Mouse (Mus musculus): ENCODE measurements around the gene Zfp369. TPM values are rescaled to one million over a fixed set of nuclear protein-coding genes. Genes with fewer than 3 reads are reported as not detected.

Gene Zfp369
- polyA plus RNA-seq (2016; fragmentation: Nextera tagmentation; extraction: Ambion mirVana): 19.4 and 20.5 TPM in 2 replicates

DNA sequence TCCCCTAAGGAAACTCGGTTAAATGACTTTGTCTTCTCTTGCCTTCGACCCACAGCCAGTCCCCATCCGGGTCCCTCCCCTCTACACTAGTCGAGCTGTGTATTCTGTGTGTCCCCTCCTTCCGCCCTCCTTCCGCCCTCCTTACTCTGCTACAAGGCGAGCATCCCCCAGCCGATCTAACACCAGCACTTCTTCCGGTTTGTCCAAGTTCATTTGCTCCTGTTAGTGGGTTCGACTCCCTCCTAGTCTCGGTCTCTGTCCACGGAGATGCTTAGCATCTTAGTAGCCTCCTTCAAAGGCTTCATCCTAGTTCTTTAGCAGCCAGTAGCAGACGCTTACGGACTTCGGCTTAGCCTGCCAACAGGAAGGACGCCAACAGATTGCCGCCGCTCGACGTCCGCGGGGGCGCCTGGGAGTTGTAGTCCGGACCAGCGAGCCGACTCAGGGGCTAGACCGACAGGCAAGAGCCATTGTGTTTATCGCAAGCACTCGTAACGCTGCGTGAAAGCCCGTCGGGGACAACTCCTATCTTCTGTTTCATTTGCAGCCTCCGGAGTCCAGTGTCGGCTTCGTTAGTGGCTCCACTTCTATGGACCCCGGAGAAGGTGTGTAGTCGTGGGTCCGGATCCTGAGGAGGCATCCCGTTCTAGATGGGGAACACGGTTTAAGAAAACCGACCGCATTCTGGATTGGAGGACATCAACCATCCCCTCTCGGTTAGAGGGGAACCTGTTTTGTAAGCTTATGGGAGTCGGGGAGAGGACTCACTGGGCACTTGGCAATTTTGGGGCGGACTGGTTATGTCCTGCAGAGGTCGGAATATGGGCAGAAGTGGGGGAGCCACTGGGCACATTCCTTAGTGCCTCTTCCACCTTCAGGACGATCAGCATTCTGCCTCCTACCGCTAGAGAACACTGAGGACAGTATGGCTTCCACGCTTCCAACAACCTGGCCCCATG lies at the start of gene Zfp369:
Gene Zfp369 (plus strand): TSS at position 432 of the 959 bp plus-strand sequence.
- peak; percentile 99 for ATAC-seq (ENCODE audit: insufficient number of reproducible peaks, insufficient read depth, low FRiP score, low TSS enrichment, low read depth)
- peaks cover 48% of the 10 kb centered on the region for H3K36me3 ChIP-seq
- no peaks in the 10 kb centered on the region for H3K4me1 ChIP-seq (replicated peaks)
- peak within 1 kb of the TSS; percentile 57 for H3K4me2 ChIP-seq
- 1% methylated on average over 50 of the region's 50 CpGs for WGBS
- peak within 1 kb of the TSS; percentile 84 for H3K27ac ChIP-seq
- peak within 1 kb of the TSS; percentile 71 for H3K9ac ChIP-seq (replicated peaks)
- H3K9me3 ChIP-seq: peaks cover 43% of the 10 kb centered on the region
- H3K27me3 ChIP-seq: no peaks in the 10 kb centered on the region
- peak within 1 kb of the TSS; percentile 63 for H3K4me3 ChIP-seq (replicated peaks)

- no peak for ATAC-seq (ENCODE audit: insufficient number of reproducible peaks, insufficient read depth, low FRiP score, low TSS enrichment, low read depth)
- WGBS: 67% methylated on average over 9 of the region's 9 CpGs
- H3K4me2 ChIP-seq: no peak overlapping the region
These were observed 41.4 kb upstream of the Zfp369 start for GRCm38 (mm10) chr13:65237211-65237610.

GRCm38 (mm10) chr13:65240509-65241098 lies 38.0 kb upstream of the Zfp369 start:
- no peaks in the 10 kb centered on the region for H3K27me3 ChIP-seq
- H3K36me3 ChIP-seq: peaks cover 14% of the 10 kb centered on the region
- H3K27ac ChIP-seq: peak overlapping the region; percentile 93
- peak overlapping the region; percentile 73 for H3K9ac ChIP-seq (replicated peaks)
- H3K4me3 ChIP-seq (replicated peaks): peak overlapping the region; percentile 77
- peak; percentile 92 for ATAC-seq (ENCODE audit: insufficient number of reproducible peaks, insufficient read depth, low FRiP score, low TSS enrichment, low read depth)
- H3K4me2 ChIP-seq: peak overlapping the region; percentile 98
- peaks cover 27% of the 10 kb centered on the region for H3K9me3 ChIP-seq
- 2% methylated on average over 28 of the region's 28 CpGs for WGBS
- peaks cover 6% of the 10 kb centered on the region for H3K4me1 ChIP-seq (replicated peaks)

More at GRCm38 (mm10) chr13:65237211-65237610, 41.4 kb upstream of the Zfp369 start:
- Histone ChIP-seq H3K9ac (replicated peaks) (no peak overlapping the region), H3K4me1 (replicated peaks) (peaks cover 4% of the 10 kb centered on the region), H3K4me3 (replicated peaks) (no peak overlapping the region), H3K9me3 (peaks cover 12% of the 10 kb centered on the region; the same call in 1 of the 2 replicates), H3K27ac (no peak overlapping the region), H3K36me3 (no peaks in the 10 kb centered on the region), H3K27me3 (no peaks in the 10 kb centered on the region)

DNA sequence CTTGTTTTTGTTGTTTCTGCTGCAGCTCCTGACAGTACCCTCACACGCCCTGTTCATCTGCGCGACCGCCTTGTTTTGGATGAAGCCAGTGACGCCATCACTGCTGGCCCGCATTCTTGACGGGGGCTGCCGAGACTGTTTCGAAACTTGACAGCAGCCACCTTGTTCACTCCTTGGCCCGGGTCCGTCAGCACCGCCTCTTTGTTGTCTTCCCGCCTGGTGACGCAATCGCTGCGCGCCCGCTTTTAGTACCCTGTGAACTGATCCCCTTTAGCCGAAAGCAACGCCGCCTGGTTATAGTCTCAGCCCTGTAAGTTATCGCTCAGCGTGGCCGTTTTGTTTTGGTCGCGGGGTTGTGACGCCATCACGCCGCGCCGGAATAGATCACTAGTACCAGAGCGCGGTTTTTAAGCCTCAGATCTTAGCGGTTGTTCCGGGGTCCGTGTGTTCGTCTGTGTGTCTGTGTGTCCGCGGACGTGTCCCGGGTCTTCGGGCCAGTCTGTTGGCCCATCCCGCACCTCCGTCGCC lies 37.5 kb upstream of the Zfp369 start:
- Histone ChIP-seq H3K4me1 (replicated peaks) (peaks cover 6% of the 10 kb centered on the region), H3K9me3 (peaks cover 32% of the 10 kb centered on the region), H3K4me3 (replicated peaks) (peak overlapping the region; percentile 77), H3K27ac (peak overlapping the region; percentile 93), H3K27me3 (no peaks in the 10 kb centered on the region), H3K36me3 (peaks cover 20% of the 10 kb centered on the region), H3K9ac (replicated peaks) (peak overlapping the region; percentile 73), H3K4me2 (peak overlapping the region; percentile 98)
- under 1% methylated on average over 45 of the region's 45 CpGs for WGBS
- peak; percentile 89 for ATAC-seq (ENCODE audit: insufficient number of reproducible peaks, insufficient read depth, low FRiP score, low TSS enrichment, low read depth)

DNA sequence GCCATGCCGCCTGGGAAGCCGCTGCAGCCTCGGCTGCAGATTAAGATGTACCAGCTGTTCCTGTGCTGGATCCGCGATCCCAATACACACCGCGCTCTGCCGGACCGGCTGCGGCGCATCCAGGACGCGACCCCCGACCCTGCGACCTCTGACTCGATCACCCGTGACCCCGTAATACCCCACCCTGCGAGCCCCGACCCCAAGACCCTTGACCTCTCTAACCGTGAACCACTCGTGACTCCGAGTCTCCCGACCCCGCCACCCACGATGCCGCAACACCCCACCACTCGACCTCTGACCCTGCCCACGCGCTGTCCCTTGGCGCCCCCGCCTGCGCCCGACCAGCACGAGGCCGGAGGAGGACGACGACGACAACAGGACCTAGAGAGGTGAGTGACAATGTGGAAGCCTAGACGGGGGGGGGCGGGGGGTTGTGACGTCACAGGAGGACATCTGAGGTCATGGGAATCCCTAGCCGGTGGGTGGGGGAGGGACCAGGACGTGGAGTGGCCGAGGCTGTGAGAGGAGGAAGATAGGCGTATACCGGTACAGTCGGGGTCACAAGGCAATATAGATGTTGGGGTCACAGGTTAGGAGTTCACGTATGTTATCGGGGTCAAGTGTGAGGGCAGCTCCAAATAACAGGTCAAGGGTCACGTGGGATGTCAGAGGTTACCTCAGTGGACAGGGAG lies 36.8 kb upstream of the Zfp369 start:
- Histone ChIP-seq H3K27ac (peak overlapping the region; percentile 93), H3K4me3 (replicated peaks) (peak overlapping the region; percentile 77), H3K4me1 (replicated peaks) (peaks cover 6% of the 10 kb centered on the region), H3K36me3 (peaks cover 21% of the 10 kb centered on the region), H3K4me2 (peak overlapping the region; percentile 98), H3K9me3 (peaks cover 29% of the 10 kb centered on the region), H3K27me3 (no peaks in the 10 kb centered on the region), H3K9ac (replicated peaks) (peak overlapping the region; percentile 73)
- ATAC-seq (ENCODE audit: insufficient number of reproducible peaks, insufficient read depth, low FRiP score, low TSS enrichment, low read depth): peak; percentile 0; the same call in 1 of the 2 replicates
- 3% methylated on average over 51 of the region's 51 CpGs for WGBS

DNA sequence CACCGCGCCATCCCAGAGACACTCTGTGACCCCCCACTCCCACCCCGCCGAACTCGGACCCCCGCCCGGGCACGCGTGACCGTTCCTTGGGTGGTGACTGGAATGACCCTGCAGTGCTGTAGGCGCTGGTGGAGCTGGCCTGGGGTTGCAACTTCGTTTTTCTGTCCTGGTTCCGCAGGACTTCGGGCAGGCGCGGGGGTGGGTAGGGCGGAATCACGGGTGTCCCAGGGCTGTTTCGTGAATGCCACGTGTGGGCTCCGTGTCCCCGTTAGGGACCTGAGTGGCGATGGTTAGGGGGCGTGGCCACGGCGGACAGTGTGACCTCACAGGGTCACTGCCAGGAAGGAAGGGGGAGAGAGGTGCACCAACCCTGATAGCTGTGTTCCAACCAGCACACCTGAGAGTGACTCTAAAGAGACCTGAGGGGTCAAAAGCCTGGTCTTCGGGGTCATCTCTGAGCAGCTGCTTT lies 36.3 kb upstream of the Zfp369 start:
- Histone ChIP-seq H3K27me3 (no peaks in the 10 kb centered on the region), H3K36me3 (peaks cover 24% of the 10 kb centered on the region), H3K4me1 (replicated peaks) (peaks cover 6% of the 10 kb centered on the region), H3K4me2 (peak overlapping the region; percentile 98), H3K9ac (replicated peaks) (peak overlapping the region; percentile 73; the same call in 1 of the 2 replicates), H3K9me3 (peaks cover 24% of the 10 kb centered on the region), H3K4me3 (replicated peaks) (peak overlapping the region; percentile 77), H3K27ac (no peak overlapping the region)
- 37% methylated on average over 27 of the region's 27 CpGs for WGBS
- ATAC-seq (ENCODE audit: insufficient number of reproducible peaks, insufficient read depth, low FRiP score, low TSS enrichment, low read depth): no peak

- Histone ChIP-seq H3K36me3 (peaks cover 32% of the 10 kb centered on the region), H3K27me3 (no peaks in the 10 kb centered on the region), H3K9me3 (peaks cover 26% of the 10 kb centered on the region), H3K4me1 (replicated peaks) (peaks cover 6% of the 10 kb centered on the region), H3K27ac (no peak overlapping the region), H3K9ac (replicated peaks) (no peak overlapping the region), H3K4me3 (replicated peaks) (no peak overlapping the region), H3K4me2 (no peak overlapping the region)
- no peak for ATAC-seq (ENCODE audit: insufficient number of reproducible peaks, insufficient read depth, low FRiP score, low TSS enrichment, low read depth)
- WGBS: 90% methylated on average over 4 of the region's 4 CpGs
These were observed 35.3 kb upstream of the Zfp369 start for GRCm38 (mm10) chr13:65243273-65243672.

- peak; percentile 72 for ATAC-seq (ENCODE audit: insufficient number of reproducible peaks, insufficient read depth, low FRiP score, low TSS enrichment, low read depth)
- Histone ChIP-seq H3K27ac (no peak overlapping the region), H3K4me3 (replicated peaks) (peak overlapping the region; percentile 6; the same call in 1 of the 2 replicates), H3K4me1 (replicated peaks) (no peaks in the 10 kb centered on the region), H3K9me3 (peaks cover 81% of the 10 kb centered on the region), H3K27me3 (peaks cover 21% of the 10 kb centered on the region), H3K9ac (replicated peaks) (no peak overlapping the region), H3K36me3 (peaks cover 45% of the 10 kb centered on the region), H3K4me2 (peak overlapping the region; percentile 35; the same call in 1 of the 2 replicates)
- 23% methylated on average over 36 of the region's 36 CpGs for WGBS
These were observed 20.2 kb upstream of the Zfp369 start for GRCm38 (mm10) chr13:65258175-65258954.

- H3K4me3 ChIP-seq (replicated peaks): peak within 1 kb of the TSS; percentile 6; the same call in 1 of the 2 replicates
- H3K4me2 ChIP-seq: peak within 1 kb of the TSS; percentile 35; the same call in 1 of the 2 replicates
- H3K4me1 ChIP-seq (replicated peaks): no peaks in the 10 kb centered on the region
- no peak within 1 kb of the TSS for H3K27ac ChIP-seq
- H3K36me3 ChIP-seq: peaks cover 54% of the 10 kb centered on the region
- peaks cover 86% of the 10 kb centered on the region for H3K9me3 ChIP-seq
- 44% methylated on average over 29 of the region's 29 CpGs for whole genome bisulfite sequencing
- H3K9ac ChIP-seq (replicated peaks): no peak within 1 kb of the TSS
- ATAC-seq (ENCODE audit: insufficient number of reproducible peaks, insufficient read depth, low FRiP score, low TSS enrichment, low read depth): no peak
- peaks cover 21% of the 10 kb centered on the region for H3K27me3 ChIP-seq
These were observed 19.4 kb upstream of the Zfp369 start, which contains the start of gene Gm10775 for GRCm38 (mm10) chr13:65259239-65259638. Gm10775 (plus strand) TSS chr13:65259539.

GRCm38 (mm10) chr13:65262086-65262485 lies 16.5 kb upstream of the Zfp369 start:
- Histone ChIP-seq H3K27me3 (peaks cover 21% of the 10 kb centered on the region), H3K4me3 (replicated peaks) (no peak overlapping the region), H3K4me2 (no peak overlapping the region), H3K9ac (replicated peaks) (no peak overlapping the region), H3K9me3 (peaks cover 84% of the 10 kb centered on the region), H3K36me3 (peaks cover 67% of the 10 kb centered on the region), H3K4me1 (replicated peaks) (no peaks in the 10 kb centered on the region), H3K27ac (no peak overlapping the region)
- whole genome bisulfite sequencing: 89% methylated on average over 5 of the region's 5 CpGs
- no peak for ATAC-seq (ENCODE audit: insufficient number of reproducible peaks, insufficient read depth, low FRiP score, low TSS enrichment, low read depth)
